Mouse (Mus musculus): ENCODE measurements at regions not wholly inside any gene's neighbourhood (a gene's known extent, or its start where the extent isn't known, plus 50 kb on each side); places are given as distances from the start of the nearest gene placed in this dataset.

DNA sequence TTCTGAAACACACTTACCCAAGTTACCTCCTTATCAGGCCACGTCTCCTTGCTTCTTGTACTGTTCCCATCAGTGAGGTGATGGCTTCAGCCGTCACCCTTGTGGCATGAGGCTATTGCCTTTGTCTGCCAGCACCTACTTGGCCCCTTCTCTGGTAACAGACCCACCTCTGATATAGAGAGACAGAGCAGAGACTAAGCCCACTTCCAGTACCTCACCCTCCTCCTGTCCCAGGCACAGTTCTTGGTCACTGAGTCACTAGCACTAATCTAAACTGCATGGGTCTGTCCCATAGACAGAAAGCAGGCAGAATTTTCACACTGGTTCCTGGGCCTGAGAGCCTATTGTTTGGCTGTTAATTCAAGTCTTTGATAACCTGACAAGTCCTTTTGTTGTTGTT is 370.3 kb downstream of the Mllt3 start:
- TF ChIP-seq CTCF (IDR thresholded peaks at IDR 0.05; ENCODE audit: extremely low read depth, insufficient read length, insufficient replicate concordance, low read depth, low read length) (no peak), POLR2A (IDR thresholded peaks at IDR 0.05; ENCODE audit: low read depth, low read length) (no peak)
